Mouse (Mus musculus) erythroblast, embryonic 14.5 days (primary cell): ENCODE data around the gene Akap13.

Source experiments
- GATA1 ChIP-seq: IDR thresholded peaks from 2 replicates; pipeline ENCODE4 v1.6.1; 2012; ENCODE audit warnings: low read length, inconsistent platforms, mixed read lengths
- TAL1 ChIP-seq: IDR thresholded peaks from 3 replicates; pipeline ENCODE4 v1.6.1; 2012; ENCODE audit warnings: low read length, inconsistent platforms, mixed read lengths

DNA sequence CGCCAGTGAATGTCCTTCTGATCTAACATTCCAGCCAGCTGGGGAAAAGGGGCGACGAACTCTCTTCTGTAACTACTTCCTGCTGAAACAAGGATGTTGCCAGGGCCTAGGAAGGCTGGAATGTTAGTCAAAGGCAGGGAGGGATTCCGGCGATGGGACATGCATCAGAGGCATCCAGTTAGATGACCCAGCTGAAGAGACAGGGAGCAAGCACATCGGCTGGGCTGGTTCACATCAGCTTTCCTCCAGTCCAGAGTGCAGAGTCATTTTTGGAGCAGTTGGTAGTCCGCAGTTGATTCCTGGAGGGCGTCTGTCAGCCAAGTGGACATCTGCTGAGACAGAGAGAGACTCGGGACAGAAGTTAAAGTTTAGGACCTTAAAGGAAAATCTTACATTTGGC lies 314.6 kb downstream of the Akap13 start:
- TF ChIP-seq GATA1 (no peak), TAL1 (no peak)
